Mouse (Mus musculus) G1E (cell line): ENCODE measurements around the gene Smg6.

Source experiments
- CTCF ChIP-seq: IDR thresholded peaks from 2 replicates; pipeline ENCODE4 v1.5.1; 2012; ENCODE audit warnings: low read depth, low read length, inconsistent platforms, mixed read lengths
- GATA1 ChIP-seq: IDR thresholded peaks from 2 replicates; pipeline ENCODE4 v1.6.1; 2012; ENCODE audit warnings: borderline replicate concordance, low read length, inconsistent platforms, mixed read lengths
- GATA2 ChIP-seq: IDR thresholded peaks from 2 replicates; pipeline ENCODE4 v1.6.1; 2012; ENCODE audit warnings: low read depth, low read length, inconsistent platforms, borderline replicate concordance
- POLR2AphosphoS5 ChIP-seq: IDR thresholded peaks from 2 replicates; pipeline ENCODE4 v1.6.1; 2012; ENCODE audit warnings: low read depth, low read length, inconsistent platforms; ENCODE audit not compliant: insufficient replicate concordance
- TAL1 ChIP-seq: conservative IDR thresholded peaks from 2 replicates; pipeline ENCODE4 v1.6.1; 2012; ENCODE audit warnings: low read depth, low read length, inconsistent platforms, mixed read lengths

- TF ChIP-seq CTCF (no peak), TAL1 (no peak), GATA1 (no peak), POLR2AphosphoS5 (no peak), GATA2 (no peak)
Observed at GRCm38 (mm10) chr11:74896901-74897677, 28.5 kb upstream of the Smg6 start, which contains the start of gene Sgsm2.
